Mouse (Mus musculus) T-helper 17 cell (primary cell): Measurements from ENCODE around the gene Stradb.

Source experiments
- in situ Hi-C, 2 experiments: fragments of 300-600 bp; cut with MboI, MseI; formaldehyde crosslinking; loops; 1 replicate in 1 of 2; 2 replicates in 1 of 2; pipeline ENCODE4 v1.15.1; 2025; ENCODE audit warnings: high pct_unique_total_duplicates in 2 of 2

Gene Stradb

DNA sequence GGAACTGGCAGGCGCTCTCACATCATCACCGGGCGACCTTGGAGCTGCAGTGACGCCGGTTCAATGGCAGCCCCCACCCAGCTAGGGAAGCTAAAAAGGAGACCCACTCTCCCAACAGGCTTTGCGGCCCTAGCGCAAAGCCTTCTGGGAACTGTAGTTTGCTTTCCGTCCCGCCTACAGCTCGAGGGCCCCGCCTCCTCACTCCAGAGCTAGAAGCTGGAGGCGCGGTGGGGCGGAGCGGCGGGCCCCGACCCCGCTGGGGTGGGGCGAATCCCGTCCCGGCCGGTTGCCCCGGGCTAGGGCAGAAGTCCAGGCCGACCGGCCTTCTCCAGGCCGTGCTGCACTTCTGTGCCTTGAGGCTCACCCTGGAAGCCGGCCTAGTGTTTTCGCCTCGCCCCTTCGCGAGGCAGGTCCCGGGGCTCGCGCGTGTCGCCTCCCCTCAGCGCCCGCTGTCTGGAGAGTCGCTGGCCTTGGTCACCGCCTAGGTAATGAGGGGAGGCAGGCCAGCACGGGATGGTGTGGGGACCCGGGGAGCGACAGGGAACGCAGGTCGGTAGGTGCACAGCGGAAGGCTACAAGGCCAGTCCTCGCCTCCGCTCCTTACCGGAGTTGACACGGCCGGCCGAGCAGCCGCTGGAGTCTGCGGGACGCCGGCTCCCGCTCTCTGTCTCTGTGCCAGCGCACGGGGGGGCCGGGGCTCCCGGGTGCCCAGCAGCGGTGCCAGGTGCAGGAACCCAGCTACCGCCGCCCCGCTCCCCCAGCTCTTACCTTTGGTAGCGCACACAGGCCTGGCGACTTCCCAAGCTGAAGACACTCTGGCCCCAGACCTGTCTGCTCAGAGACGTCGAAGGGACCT, at the start of gene Stradb, which contains the start of gene Trak2:
Stradb (plus strand) TSS at position 157 of the 856 bp plus-strand sequence.
Trak2 (minus strand) TSS at position 65 of the 856 bp plus-strand sequence.
- in situ Hi-C loops = loop anchor here in 1 of 2 experiments (25.0 kb wide), 1 partner anchor 1011 kb away; no protein-coding TSS in a partner anchor

DNA sequence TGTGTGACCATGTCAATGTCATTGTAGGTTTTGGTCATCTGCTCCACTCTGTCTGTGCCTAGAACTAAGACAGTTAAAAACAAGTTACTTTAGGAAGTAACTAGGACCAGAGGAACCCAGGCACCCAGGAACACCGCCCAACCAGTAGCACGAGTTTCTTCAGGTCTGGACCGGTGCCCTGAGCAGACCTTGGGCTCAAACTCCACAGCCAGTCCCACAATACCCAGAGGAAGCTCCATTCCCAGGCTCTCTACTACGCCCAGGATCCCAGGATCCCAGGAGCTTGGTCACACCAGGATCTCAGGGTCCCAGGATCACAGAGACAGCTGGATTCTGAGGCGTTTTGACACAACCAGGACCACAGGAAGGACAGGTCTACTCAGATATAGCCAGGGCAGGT, 46.7 kb upstream of the Stradb start:
- in situ Hi-C loops = loop anchor here in 1 of 2 experiments (25.0 kb wide), 1 partner anchor 1211 kb away; no protein-coding TSS in a partner anchor

DNA sequence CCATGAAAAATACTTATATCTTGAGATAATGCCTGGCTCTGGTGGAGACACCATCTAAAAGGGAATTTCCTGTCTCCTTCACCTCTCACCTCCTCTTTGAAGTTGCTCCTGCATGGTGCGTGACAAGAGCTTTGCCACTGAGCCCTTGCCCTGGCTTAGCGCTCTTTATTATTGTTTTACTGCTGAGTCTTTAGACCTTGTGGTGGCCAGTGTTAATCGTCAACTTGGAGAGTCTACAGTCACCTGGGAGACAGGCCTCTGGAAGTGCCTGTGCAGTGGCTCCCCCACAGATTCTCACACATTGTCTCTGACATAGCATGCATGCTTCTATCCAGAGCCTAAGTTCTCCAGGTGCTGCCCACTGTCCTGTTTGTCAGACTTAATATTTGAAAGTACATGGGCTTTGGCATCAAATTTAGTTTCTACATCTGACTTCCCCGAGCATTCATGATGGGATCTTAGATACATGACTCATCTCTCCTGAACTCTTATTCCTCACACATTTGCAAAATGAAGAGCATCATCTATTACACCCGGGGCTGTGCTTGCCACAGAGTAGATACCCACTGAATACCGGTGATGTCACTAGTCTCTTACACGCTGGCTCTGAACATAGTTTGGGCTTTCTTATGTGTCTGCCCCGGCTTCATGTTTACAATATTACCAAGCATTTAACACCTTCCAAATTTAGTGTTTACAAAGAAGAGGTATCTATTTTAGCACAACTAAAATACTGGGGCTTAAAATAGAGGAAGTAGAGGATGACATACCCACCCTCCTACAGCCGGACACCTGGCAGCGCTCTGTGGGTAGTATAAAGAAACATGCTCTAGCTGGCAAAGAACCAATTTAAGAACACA, 36.3 kb upstream of the Stradb start:
- in situ Hi-C loops = loop anchor here in 1 of 2 experiments (25.0 kb wide), 1 partner anchor 1200 kb away; no protein-coding TSS in a partner anchor

DNA sequence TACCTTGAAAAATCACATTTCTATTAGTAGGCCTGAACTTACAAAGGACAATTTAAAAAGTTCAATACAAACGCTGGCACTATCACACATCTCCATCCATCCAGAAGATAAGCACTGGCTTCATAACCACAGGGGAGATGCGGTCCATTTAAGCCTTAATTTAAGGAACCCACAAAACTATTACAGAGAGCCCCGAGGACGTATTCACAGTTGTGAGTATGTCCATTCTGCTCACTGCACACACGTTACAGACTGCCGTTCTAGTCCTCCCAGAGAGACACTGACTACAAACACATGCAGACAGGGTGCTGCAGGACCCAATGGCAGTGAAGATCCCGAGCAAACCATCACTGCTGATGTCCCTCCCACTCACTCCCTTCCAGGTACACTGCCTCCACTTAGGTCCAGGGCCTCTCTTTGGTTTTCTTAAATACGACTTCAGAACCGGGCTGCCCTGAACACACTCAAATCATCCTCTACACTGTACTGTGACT, 35.7 kb upstream of the Stradb start:
- in situ Hi-C loops = loop anchor here in 1 of 2 experiments (25.0 kb wide), 1 partner anchor 1200 kb away; no protein-coding TSS in a partner anchor

DNA sequence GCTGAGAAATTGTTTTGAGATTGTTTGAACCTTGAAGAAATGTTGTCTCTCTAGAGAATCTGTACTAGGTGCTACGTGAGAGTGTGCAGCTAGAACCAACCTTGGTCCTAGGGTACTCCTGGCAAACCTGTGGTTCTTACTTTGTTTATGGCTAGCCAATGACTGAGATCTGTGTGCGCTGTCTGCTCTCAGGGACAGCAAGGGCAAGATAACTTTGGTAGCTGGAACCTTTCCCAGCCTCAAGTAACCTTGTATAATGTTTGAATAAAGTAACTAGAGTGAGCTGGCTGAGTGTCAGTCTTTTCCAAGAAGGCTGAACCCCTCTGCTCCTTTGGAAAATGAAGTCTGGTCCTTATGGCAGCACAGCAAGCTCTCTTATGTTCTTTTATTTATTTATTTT, 27.8 kb upstream of the Stradb start:
- in situ Hi-C loops = loop anchor here in 1 of 2 experiments (25.0 kb wide), 1 partner anchor 1192 kb away; no protein-coding TSS in a partner anchor

DNA sequence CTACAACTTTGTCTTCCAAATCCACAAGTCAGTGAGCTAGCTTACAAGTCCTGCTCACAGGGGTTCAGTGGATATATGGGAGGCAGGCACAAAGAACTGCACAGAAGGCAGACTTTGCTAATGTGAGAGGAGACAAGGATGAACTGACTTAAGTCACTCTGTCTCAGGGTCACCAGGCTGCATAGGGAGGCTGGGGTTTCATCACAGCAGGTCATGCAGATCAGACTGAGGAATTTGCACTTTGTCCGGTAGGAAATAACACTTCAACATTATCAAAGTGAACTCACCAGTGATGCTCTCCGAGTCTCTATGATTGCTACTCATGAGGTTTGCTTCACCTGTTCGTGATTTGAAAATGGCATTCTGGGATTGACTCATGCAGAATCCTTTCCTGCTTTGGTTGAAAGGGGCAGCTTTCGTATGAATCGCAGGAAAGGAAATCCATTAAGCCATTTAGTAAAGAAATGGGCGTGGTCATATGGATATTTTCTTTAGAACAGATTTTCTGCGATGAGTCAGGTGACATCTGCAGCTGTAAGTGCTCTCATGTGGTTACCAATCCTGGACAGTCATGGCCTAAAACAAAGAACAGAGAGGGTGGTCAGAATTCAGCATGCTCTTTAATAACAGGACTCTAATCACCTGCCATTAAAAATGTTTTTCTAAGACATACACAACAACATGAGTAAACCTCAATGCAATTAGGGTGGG, 27.2 kb upstream of the Stradb start:
- in situ Hi-C loops = loop anchor here in 1 of 2 experiments (25.0 kb wide), 1 partner anchor 1191 kb away; no protein-coding TSS in a partner anchor

DNA sequence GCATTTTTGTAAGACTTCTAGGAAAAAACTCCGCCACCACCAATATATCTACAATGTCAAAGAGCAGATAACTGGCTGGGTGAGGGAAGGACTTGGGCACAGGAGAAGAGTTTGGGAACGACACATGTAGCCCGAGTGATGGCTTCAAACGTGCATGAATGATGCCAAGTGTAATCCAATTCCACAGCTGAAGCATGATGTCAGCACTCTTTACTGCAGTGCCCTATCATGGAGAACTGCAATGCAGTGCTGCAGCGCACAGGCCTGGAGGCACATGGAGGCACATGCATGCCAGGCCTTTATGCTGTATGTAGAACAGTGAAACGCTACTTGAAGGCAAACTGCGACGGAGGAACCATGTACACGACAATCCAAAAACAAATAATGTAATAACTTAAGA, 26.6 kb upstream of the Stradb start:
- in situ Hi-C loops = loop anchor here in 1 of 2 experiments (25.0 kb wide), 1 partner anchor 1191 kb away; no protein-coding TSS in a partner anchor

DNA sequence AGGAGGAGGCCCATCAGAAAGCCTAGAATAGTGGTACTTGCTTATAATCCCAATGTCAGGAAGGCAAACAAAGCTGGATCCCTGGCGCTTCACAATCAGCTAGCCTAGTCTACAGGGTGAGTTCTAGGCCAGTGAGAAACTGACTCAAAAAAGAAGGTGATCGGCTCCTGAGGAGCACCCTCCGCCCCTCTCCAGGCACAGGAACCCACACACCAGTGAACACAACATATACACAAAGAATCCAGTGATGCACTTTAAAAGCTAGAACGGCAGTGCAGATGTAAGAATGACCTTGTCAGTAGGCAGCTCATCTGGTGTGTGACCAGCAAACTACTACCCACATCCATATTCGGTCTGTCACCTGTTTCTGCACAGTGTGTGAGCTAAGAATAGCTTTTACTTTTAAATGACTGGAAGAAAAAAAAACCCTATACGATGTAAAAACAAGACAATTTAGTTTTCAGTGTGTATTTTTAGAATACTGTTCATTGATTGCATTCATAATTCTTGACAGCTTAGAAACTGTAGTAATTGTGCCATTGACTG, 23.7 kb upstream of the Stradb start:
- in situ Hi-C loops = loop anchor here (25.0 kb wide), 2 partner anchors 987 to 1188 kb away; no protein-coding TSS in a partner anchor

DNA sequence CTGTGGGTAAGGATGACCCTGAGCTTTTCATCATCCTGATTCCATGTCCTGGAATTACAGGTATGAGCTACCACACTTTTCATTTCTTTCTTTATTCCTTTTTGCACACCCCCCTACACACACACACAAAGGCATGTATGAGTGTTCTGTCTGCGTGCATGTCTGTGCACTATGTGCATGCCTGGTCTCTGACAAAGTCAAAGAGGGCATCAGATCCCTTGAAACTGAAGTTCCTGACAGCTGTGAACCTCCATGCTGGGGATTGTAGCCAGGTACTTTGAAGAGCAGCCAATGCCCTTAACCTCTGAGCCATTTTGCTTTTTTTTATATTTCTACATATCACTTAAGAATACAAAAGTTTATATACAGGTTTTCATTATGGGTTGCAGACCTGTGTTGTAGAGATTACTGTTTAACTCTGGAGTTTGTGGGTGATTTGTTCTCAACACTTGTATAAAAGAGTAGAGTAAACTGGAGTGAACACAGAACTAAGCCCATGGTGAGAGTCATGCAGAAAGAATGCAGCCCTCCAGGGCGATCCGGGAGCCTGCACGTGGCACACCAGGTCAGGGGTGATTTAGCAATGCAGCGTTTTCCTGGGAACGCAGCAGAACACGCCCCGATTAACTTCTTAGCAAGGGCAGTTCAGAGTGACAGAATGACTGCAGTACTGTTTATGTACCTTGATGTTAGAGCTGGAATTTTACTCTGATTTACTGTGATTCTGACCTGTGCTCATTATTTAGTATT, 22.2 kb upstream of the Stradb start:
- in situ Hi-C loops = loop anchor here in 1 of 2 experiments (25.0 kb wide), 1 partner anchor 989 kb away; no protein-coding TSS in a partner anchor

DNA sequence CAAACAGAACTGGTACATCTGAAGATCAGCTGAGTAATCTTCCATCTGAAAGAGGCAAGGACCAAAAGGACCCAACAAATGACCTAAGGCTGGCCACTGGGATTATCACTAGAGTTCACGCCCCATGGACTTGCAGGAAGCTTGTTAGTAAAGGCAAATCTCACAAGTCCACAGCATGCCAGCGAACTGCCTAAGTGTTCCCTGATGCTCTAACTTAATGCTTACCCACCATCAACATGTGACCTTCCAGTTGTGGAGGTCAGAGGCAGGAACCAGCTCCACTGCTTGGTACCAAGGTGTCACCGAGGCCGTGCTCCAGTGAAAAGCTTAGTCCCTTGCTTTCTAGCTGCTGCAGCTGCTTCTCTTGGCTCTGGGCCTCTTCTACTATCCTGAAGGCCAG, 21.5 kb upstream of the Stradb start:
- in situ Hi-C loops = loop anchor here in 1 of 2 experiments (25.0 kb wide), 1 partner anchor 990 kb away; no protein-coding TSS in a partner anchor

DNA sequence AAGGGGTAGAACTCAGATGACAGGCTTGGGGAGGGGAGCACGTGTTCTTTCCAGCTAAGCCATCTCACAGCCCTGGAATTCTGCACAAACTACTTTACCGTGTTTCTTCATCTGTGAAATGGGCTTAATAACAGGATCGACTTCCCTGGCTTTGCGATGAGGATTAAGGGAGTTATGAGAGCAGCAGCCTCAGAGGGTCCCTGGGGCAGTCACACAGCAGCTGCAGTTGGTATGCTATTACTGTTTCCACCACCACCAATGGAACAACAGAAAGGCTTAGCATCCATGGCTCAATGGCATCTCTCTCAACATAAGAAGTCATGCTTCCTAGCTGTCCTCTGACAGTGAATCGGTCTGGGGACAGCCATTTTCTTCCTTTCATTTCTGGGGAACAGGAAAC, 20.8 kb upstream of the Stradb start:
- in situ Hi-C loops = loop anchor here in 1 of 2 experiments (25.0 kb wide), 1 partner anchor 990 kb away; no protein-coding TSS in a partner anchor

DNA sequence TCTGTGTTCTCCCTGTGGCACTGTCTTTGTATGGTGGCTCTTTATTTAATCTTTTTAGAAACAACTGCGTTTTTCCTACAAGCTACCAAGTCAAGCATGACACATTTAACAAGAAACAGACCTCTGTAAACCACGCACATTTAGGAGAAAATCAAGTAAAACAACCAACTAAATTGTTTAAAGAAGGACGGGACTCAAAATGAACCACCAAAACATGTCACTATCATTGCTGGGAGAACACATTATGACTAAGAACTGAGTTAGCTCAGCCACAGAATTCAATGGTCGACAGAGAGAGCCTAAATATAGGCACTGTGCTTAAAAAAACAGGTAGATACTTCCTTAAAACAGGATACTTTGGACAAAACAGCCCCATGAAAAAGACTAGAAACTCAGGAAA, 20.3 kb upstream of the Stradb start:
- in situ Hi-C loops = loop anchor here in 1 of 2 experiments (25.0 kb wide), 1 partner anchor 991 kb away; no protein-coding TSS in a partner anchor

DNA sequence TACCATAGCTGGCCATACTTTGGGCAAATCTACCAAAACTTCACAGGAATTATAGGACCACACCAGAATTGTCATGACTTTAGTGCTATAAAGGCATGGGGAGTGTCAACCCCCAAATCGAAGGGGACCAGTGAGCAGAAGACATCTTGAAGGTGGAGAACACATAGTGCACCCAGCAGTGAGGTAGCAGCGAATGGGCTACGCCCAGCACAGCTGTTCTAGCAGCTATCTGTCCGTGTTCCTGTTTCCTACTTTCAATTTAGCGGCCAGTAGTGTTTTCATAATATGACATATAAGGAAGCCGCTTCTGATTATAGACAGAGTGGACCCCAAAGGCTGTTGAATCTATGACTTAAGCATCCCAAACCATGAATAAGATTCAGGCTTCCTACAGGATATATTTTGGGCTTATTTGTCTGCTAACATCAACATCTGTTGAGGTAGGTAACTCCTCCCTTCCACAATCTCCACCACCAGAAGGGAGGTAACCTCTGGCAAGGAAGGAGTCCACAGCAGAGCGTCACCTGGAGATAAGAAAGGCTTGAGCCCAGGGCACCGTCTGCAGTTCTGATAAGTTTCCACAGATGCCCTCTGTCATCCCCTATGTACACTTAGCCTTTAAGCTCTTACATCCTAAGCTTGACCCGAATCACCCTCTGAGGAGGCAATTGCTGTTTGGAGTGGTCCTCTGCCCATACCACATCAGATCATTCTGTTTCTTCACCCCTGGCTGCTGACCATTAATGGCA, 19.5 kb upstream of the Stradb start:
- in situ Hi-C loops = loop anchor here in 1 of 2 experiments (25.0 kb wide), 1 partner anchor 992 kb away; no protein-coding TSS in a partner anchor

DNA sequence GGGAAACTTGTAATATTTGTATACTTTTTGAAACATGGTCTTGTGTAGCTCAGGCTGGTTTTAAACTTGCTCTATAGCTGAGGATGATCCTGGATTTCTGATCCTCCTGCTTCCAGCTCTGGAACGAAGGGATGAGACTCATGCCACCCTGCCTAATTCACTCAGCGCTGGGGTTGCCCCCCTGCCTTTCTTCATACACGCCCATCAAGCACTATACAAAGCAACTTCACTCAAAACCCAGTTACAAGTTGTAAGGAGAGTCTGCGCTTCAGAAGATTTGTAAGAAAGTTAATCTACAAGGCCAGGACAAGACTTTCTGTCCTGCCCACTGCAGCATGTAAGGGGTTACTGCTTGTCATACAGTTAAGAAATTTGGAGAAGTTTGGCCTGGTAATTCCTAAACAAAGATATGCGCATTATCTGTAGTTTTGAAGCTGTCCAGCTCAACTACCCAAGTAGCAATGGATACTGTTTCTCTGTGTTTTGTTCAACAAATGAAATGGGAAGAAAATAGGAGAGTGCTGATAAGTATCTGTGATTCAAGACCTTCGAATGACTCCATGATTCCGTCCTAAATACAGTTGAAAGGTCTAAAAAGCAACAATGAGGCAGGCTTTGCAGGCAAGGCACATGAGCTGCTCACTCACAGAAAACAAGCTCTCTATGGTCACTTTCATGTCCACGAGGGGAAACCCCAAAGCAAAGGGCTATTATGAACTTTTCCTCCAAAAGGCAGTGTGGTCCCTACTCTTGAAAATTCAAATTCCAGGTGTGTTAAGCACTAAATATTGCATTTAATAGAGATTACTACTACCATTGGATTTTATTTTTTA, 18.5 kb upstream of the Stradb start:
- in situ Hi-C loops = loop anchor here in 1 of 2 experiments (25.0 kb wide), 1 partner anchor 992 kb away; no protein-coding TSS in a partner anchor

DNA sequence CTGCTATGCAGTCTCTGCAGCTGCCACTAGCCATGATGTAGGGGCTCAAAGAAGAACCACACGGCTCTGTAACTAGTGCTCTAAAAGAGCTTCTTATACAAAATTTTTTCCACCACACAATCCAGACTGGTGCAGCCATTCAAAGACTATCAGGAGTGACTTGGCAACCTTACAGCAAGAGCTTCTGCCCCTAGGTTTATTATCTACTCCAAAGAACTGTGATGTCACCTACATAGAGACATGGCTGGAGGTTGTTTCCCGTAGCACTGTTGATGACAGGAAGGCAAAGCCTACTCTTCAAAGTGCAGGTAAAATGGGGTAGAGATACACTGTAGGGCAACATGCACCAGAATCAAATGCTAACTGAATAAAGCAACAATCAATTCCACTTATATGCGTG, 17.6 kb upstream of the Stradb start:
- in situ Hi-C loops = loop anchor here in 1 of 2 experiments (25.0 kb wide), 1 partner anchor 993 kb away; no protein-coding TSS in a partner anchor

DNA sequence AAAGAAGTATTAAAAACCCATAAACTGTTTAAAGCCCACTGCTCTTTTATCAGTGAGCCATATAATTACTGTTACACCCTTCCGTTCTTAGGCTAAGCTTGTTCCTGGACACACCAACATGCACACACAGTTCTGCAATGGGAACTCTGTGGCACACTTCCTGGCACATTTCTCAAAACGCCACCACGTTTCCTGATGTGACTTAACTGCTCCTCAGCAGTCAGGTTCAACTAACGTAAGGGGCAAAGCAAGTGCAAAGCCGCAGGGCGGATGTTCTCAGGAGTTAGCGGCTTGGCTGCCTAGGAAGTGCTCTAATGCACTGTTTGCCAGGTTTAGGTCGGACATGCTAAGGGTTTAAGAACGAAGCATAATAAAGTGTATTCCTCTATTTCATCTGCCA, 17.1 kb upstream of the Stradb start:
- in situ Hi-C loops = loop anchor here in 1 of 2 experiments (25.0 kb wide), 1 partner anchor 994 kb away; no protein-coding TSS in a partner anchor

DNA sequence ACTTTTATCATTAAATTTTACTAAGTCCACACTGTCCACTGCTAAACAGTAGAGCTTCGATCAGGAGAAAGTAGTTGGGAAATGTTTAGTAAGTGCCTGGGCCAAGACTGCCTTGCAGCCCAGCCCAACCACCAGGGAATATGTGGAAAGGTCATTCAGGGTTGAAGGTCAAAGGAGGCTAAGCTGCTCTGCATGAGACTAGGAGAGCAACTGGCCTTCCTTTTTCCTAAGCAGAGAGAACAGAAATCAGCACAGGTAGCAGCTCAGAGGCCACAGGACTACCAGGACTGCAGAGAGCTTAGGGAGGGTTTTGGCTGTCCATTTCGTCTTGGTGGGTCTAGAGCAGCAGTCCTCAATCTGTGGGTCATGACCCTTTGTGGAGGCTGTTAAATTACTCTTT, 15.4 kb upstream of the Stradb start:
- in situ Hi-C loops = loop anchor here in 1 of 2 experiments (25.0 kb wide), 1 partner anchor 996 kb away; no protein-coding TSS in a partner anchor
